Mouse (Mus musculus): ENCODE data around the gene Plekhh1.

The Plekhh1 gene

DNA sequence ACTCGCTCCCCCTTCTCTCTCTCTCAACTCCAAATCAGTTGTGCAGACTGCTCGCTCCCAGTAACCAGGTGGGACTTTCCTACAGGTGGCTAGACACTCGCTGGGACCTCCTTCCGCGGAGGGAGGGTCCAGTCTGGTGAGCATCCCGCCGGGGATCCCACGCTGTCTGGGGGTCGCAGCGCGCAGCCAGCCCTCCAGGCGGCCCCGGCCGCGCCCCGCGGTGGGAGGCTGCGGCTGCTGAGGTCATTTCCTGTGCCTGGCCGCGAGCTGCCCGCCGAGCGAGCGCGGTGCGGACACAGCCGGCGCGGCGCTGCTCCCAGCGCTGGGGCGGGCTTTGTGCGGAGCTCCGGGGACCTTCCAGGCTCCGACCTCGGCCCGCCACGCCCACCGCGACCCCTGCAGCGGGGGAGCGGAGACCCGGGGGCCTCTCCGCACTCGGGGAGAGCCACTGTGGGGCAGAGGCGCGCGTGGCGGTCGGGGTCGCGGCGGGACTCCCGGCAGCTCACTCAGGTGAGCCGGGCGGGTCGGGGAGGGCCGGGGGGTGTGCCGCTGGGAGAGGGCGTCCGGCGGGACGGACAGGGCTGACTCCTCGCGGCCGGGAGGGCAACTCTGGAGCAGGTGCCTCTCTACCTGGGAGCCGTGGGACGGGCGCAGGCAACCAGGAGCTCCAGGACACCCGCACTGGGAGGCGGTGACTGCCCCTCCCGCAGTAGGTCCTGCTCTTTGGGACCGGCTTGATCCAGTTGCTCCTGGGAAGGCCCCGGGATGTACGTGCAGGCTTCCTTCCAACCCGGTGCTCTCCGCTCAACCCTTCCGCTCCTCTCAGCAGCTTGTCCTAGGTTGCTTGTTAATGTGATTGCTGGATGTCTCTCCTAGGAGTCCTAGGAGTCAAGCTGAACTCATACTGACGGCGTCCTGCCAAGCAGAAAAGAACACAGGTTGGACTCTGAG lies at the start of gene Plekhh1:
TSS of gene Plekhh1 (plus strand) at position 253 of the 951 bp plus-strand sequence.
- DNase-seq (ENCODE audit: low read depth, low spot score) = peak; percentile 46

DNA sequence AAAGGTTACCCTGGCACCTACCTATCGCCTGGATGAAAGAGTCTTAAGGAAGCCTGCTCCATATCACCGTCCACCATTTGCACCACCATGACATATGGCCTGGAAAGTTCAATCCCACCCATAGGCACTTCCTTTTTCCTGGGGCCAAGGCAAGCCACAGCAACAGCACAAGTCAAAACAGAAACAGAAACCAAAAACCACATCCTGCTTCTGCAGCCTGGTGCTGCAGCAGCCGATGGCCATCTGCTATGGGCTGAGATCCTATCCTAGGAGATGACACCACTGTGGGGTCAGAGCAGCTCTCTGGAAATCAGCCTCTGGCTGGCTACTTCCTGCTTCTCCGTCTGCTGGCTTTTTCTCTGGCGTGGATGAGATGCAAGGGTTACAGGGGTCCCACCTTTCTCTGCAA lies 48.3 kb upstream of the Plekhh1 start:
- DNase-seq (ENCODE audit: low read depth, low spot score) = peak; percentile 88

DNA sequence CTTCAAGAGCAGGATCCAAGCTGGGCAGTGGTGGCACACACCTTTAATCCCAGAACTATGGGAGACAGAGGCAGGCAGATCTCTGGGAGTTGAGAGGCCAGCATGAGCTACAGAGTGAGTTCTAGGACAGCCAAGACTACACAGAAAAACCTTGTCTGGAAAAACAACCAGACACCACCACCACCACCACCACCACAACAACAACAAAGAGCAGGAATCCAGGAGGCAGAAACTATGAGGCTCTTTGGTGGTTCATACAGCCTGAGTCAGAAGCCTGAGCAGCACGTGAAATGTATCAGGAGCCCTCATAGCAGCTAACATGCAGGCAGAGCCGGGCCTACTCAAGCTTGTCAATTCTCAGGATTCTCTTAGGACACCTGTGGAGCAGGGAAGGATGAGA lies 47.8 kb upstream of the Plekhh1 start:
- peak; percentile 63 for DNase-seq (ENCODE audit: low read depth, low spot score)

DNA sequence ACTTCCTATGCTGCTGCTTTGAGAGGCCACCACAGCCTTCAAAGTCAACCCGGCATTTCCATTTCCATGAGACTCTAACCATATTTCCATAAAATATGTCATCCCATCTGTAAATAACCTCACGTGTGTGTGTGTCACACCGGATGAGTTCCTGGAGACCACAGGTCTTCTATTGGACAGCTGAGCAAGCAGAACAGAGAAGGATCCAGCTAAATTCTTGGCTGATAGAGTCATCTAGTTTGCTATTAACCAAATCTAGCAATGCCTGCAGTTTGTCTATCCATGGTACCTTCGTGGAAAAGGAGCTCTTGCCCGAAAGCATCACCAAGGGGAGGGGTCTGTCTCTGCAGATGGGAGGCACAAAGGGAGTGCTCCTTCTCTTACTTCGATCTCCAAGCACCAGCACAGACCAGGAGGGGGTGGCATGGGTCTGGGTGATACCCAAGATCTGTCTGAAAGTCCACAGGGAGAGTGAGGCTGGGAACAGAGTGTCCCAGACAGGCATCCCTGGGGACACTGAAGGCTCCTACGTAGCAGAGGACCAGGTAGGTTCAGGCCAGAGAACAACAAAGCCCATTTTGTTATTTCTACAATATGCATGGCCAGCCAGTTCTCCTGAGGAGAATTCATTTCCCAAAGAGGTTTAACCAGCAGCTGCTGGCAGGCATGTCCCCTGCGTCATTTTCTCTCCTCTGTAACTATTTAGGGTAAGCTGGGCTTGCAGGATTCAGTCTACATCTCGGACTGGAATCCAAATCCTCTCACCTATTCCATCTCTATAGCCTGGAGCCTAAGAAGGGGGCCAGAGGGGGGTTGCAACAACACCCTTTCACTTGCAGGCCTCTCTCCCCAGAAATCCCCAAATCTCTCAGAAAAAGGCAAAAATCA lies 46.8 kb upstream of the Plekhh1 start:
- peak; percentile 10 for DNase-seq (ENCODE audit: low read depth, low spot score)

DNA sequence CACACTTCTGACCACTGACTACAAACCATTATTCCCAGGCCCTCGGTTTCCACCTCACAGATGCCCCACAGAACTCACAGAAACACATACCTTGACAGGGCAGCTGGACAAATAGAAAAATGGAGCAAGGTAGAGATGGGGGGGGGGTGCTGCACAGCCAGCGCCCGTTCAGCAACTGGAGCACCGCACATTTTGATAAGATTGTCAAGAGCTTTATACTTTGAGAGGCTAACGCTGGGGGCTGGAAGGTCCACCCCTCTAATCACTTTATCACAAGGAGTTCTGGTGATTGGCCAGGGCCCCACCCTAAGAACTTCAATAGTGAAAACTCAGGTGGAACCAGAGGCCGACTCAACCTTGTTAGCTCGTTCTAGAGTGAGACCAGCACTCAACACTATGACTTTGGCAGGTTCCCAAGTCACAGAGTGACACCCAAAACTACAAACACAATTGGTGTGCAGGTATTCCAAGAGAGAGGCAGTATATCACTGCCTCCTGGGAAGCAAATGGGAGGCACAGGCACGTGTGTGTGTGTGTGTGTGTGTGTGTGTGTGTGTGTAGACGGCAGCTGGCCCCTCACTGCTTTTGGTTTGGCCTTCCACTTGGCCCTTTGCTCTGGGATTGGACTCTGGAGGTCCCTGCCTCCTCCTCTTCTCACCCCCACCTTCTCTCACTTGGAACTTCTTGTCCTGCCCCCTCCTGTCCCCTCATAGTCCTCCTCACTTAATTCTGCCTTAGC lies 45.5 kb upstream of the Plekhh1 start:
- no peak for DNase-seq (ENCODE audit: low read depth, low spot score)

- DNase-seq (ENCODE audit: low read depth, low spot score) = no peak
These were observed 44.9 kb upstream of the Plekhh1 start for GRCm38 (mm10) chr12:78984035-78984432.

DNA sequence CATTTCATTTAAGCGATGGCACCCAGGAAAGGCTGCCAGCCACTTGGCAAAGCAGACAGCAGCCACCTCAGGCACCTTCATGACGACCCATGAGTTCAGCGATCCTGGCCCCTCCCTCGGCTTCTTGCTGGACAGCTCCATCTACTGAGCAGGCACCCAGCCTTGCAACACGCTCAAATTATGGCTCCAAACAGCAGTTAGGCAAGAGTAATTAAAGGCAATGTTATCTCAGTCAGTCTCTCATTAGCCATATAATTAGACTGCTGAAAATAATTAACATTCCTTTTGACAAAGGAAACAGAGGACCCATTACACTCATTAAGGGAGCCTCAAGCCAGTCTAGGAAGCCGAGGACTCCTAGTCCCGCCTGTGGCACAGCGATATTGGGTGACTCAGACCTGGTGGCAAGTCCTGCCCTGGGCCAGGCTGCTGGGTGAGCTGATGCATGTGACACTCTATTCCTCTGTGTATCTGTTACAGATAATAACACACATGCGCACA lies 41.3 kb upstream of the Plekhh1 start:
- no peak for DNase-seq (ENCODE audit: low read depth, low spot score)

DNA sequence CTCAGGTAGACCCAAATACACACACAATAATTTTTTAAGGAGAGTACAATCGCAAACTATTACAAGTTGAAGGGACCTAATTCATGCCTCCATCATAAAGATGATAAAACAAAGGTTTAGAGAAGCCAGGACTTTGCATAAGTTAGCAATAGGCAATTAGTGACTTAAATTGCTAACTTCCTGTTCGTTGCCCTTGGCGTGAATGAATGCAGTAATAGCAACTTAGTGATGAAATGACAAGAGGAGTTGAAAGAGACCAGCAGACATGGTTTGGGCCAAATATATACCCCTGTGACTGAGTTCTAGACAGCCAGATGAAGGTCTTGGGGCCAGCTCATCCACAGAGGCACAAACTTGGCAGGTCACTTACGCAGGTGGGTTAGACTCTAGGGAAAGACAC lies 32.7 kb upstream of the Plekhh1 start:
- DNase-seq (ENCODE audit: low read depth, low spot score) = no peak

GRCm38 (mm10) chr12:78996711-78997110 lies 32.3 kb upstream of the Plekhh1 start:
- DNase-seq (ENCODE audit: low read depth, low spot score) = no peak

DNA sequence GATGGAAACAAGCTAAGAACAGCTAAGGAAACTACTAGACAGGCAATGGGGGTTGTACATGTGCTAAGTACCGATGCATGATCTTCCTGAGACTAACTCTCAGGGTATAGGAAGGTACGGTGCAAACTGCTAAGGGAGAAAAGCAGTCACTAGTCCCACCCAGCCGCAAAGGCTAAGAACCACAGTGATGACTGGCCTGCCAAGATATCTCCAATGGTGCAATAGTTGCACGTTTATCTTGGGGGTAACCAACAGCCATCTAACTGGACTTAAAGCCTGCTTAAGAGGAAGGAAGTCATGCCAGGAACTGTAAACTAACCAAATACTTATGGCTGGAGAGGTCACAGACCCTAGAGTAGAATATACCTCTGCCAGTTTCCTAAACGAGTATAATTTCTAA lies 26.6 kb upstream of the Plekhh1 start:
- no peak for DNase-seq (ENCODE audit: low read depth, low spot score)

GRCm38 (mm10) chr12:79002978-79003377 lies 26.0 kb upstream of the Plekhh1 start:
- no peak for DNase-seq (ENCODE audit: low read depth, low spot score)

- no peak for DNase-seq (ENCODE audit: low read depth, low spot score)
These were observed 23.5 kb upstream of the Plekhh1 start for GRCm38 (mm10) chr12:79005456-79005855.

DNA sequence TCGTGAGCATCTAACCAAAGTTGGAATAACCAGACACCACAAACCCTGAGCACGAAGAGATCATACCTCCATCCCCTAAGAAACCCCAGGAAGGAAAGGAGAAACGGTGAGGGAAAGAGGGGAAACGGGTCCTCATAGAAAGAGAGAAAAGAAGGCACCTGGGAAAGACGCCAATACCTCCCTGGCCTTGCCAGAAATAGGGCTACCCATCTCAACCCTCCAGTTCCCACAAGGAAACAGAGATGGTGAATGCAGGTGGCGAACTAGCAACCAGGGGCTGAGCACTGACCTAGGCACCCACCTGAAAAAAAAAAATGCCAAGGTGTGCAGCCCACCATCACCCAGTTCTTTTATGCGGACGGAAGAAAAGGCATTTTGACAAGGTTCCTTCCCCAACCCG lies 22.9 kb upstream of the Plekhh1 start:
- DNase-seq (ENCODE audit: low read depth, low spot score) = no peak

- peak; percentile 75 for DNase-seq (ENCODE audit: low read depth, low spot score)
These were observed 22.4 kb upstream of the Plekhh1 start for GRCm38 (mm10) chr12:79006478-79007125.

GRCm38 (mm10) chr12:79007126-79007753 lies 21.7 kb upstream of the Plekhh1 start, which contains the start of gene Tmem229b:
Gene Tmem229b, minus strand, starts transcription at chr12:79007627.
- peak; percentile 64 for DNase-seq (ENCODE audit: low read depth, low spot score)

- DNase-seq (ENCODE audit: low read depth, low spot score) = no peak
These were observed 18.4 kb upstream of the Plekhh1 start for GRCm38 (mm10) chr12:79010569-79010968.

DNA sequence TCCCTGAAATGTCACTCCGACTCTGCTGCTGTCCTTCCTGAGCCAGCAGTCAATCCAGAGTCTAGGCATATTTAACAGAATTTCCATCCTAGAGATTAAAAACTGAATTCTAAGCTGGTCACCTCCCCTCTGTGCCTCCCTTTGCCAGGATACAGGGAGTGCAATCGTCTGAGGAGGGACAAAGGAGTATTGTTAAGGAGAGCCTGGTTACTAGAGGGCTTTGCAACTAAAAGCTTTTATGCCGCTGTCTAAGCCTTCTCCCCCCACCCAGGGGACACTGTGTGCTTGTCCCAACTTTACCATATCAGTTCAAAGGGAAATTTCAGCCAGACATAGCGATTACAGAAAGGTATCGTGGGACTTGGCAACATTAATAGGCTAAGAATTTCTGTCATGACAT lies 12.9 kb upstream of the Plekhh1 start:
- DNase-seq (ENCODE audit: low read depth, low spot score) = no peak

DNA sequence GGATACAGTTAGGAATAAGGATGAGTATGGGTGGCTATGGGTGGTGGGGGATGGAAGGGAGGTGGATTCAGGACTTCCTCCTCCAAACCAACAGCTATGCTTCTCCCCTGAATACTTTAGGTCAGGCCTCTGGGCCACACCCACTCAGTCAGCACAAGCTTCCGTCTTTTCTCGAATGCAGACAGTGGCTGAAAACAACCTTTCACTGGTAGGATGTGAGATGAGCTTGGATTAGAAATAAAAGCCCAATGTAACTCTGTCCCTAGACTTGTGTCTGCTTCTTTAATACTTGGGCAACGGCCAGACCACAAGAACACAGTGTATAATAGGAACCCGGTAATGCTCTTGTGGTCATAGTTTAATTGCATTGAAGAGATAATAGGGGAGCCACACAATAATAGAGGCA lies 11.0 kb upstream of the Plekhh1 start:
- no peak for DNase-seq (ENCODE audit: low read depth, low spot score)

DNA sequence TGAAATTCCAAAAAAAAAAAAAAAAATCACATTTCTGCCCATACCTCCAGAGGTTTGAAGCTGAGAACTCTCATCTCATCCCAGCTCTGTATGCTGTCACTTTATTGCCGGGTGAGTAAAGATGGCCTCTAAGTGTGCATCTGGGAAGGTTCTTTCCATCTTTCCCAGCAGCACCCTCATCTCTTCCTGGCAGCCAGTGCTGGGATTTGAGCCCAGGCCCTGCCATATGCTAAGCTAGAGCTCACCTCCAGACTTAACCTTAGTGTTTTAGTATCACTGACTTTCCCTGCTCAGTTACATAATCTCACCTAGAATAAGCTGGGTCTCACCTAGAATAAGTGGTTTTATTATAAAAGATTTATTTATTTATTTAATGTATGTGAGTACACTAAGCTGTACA lies 7.1 kb upstream of the Plekhh1 start:
- DNase-seq (ENCODE audit: low read depth, low spot score) = no peak

DNA sequence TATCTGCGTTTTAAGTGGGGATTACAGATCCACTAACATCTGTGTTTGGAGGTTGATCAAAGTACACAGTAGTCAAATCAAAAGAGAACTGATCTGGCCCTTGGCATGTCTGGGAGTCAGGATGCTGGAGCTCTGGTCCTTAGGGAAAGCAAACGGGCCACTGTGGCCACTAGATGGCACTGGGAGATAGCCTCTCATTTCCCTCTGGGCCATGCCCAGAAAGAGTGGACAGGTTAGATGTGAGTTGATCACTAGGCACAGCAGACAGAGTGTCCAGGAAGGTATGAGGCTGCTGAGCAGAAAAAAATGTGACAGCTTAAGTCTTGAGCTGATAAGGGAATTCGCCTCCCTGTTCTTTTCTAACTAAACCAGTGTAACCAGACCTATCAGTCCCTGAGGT lies 6.1 kb upstream of the Plekhh1 start:
- no peak for DNase-seq (ENCODE audit: low read depth, low spot score)

All from CD4-positive helper T cell, adult 2 months (primary cell).